Mouse (Mus musculus) hindbrain, embryonic 13.5 days (tissue): ENCODE data around the gene Eif4g1. TPM values are rescaled to one million over a fixed set of nuclear protein-coding genes. Genes with fewer than 3 reads are reported as not detected.

Source experiments
- ATAC-seq: fragments of 200-750 bp; cut with Nextera tagmentation; 2 replicates; pipeline ENCODE4 v1.8.0; 2017; ENCODE audit warnings: moderate TSS enrichment; ENCODE audit not compliant: low FRiP score
- H3K27ac ChIP-seq: fragments of 300-500 bp; sonication (generic); 2 replicates; pipeline ENCODE4 v1.5.1; 2015; ENCODE audit warnings: inconsistent platforms, mild to moderate bottlenecking, moderate library complexity
- H3K27me3 ChIP-seq: fragments of 300-500 bp; sonication (generic); 2 replicates; pipeline ENCODE4 v1.6.1; 2015; ENCODE audit warnings: mild to moderate bottlenecking, inconsistent platforms
- H3K36me3 ChIP-seq: fragments of 300-500 bp; sonication (generic); 2 replicates; pipeline ENCODE4 v1.6.1; 2015; ENCODE audit warnings: mild to moderate bottlenecking, inconsistent platforms
- H3K4me1 ChIP-seq: fragments of 300-500 bp; sonication (generic); replicated peaks from 2 replicates; pipeline ENCODE4 v1.6.1; 2015; ENCODE audit warnings: inconsistent platforms
- H3K4me2 ChIP-seq: fragments of 300-500 bp; sonication (generic); 2 replicates; pipeline ENCODE4 v1.6.1; 2015; ENCODE audit warnings: inconsistent platforms, mild to moderate bottlenecking, moderate library complexity
- H3K4me3 ChIP-seq: fragments of 300-500 bp; sonication (generic); 2 replicates; pipeline ENCODE4 v1.5.1; 2015; ENCODE audit warnings: mild to moderate bottlenecking, inconsistent platforms
- H3K9ac ChIP-seq: fragments of 300-500 bp; sonication (generic); 2 replicates; pipeline ENCODE4 v1.6.1; 2015; ENCODE audit warnings: mild to moderate bottlenecking, inconsistent platforms
- H3K9me3 ChIP-seq: fragments of 300-500 bp; sonication (generic); 2 replicates; pipeline ENCODE4 v1.6.1; 2016; ENCODE audit warnings: inconsistent platforms
- WGBS: fragments of 180-500 bp; shearing (Covaris S2); methylation state at CpG from one replicate; pipeline ENCODE4 v1.1.7; 2015; 5-methylcytosine and 5-hydroxymethylcytosine counted together
- polyA plus RNA-seq: library from polyadenylated mRNA; unstranded; fragments of >200 nt; fragmentation: Nextera tagmentation; extraction: Ambion mirVana; gene quantifications from 2 replicates; pipeline ENCODE4 v1.2.1, GENCODE M21; 2015

Eif4g1 gene
- polyA plus RNA-seq, 1 experiment from 2014 or later, result 150 TPM

DNA sequence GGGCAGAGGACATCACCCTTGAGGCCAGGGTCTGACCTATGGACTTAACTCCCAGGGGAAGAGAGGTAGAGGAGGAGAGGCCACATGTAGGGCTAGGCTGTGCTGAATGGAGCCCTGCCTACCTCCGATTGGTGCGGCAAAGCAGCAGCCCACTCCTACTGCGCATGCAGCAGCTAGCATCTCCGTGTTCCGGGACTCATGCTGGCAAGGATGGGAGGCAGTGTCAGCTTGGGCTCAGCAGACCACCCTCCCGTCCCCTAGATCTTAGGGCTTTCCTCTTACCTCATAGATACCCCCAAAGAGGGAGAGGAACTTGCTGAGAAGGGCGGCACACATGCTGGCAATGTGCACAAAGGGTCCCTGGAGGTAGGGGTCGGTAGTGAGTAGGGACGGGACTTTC is 44.1 kb downstream of the Eif4g1 start:
- 78% methylated on average over 9 of the region's 9 CpGs for WGBS

DNA sequence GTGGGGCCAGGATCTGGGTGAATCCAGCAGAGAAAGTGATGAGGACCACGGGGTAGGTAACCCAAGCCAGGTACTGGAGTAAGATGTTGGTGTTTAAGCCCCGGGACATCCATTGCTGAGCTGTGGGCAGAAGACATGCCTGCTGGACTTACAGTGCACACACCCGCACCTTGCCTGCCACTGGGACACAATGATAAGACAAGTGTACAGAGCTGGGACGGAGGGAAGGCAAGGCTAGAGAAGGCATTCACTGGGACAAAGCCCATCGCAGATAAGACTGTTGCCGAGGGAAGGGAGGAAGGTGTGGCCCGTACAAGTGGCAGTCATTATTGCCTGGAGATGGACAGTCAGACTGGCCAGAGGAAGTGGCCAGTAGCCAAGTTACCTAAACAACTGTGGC is 44.8 kb downstream of the Eif4g1 start:
- Histone ChIP-seq H3K4me1 (peaks cover 34% of the 10 kb centered on the region), H3K4me2 (no peak overlapping the region), H3K9ac (no peak overlapping the region), H3K27me3 (no peaks in the 10 kb centered on the region), H3K9me3 (no peaks in the 10 kb centered on the region), H3K27ac (no peak overlapping the region), H3K36me3 (peaks cover 55% of the 10 kb centered on the region), H3K4me3 (no peak overlapping the region)
- ATAC-seq, result no peak
- 96% methylated on average over 7 of the region's 7 CpGs for WGBS

More for the DNA sequence above, 44.1 kb downstream of the Eif4g1 start:
- Histone ChIP-seq H3K36me3 (peaks cover 62% of the 10 kb centered on the region), H3K4me1 (peaks cover 32% of the 10 kb centered on the region), H3K4me3 (no peak overlapping the region), H3K27me3 (no peaks in the 10 kb centered on the region), H3K27ac (no peak overlapping the region), H3K4me2 (no peak overlapping the region), H3K9ac (no peak overlapping the region), H3K9me3 (no peaks in the 10 kb centered on the region)
- ATAC-seq, result no peak

DNA sequence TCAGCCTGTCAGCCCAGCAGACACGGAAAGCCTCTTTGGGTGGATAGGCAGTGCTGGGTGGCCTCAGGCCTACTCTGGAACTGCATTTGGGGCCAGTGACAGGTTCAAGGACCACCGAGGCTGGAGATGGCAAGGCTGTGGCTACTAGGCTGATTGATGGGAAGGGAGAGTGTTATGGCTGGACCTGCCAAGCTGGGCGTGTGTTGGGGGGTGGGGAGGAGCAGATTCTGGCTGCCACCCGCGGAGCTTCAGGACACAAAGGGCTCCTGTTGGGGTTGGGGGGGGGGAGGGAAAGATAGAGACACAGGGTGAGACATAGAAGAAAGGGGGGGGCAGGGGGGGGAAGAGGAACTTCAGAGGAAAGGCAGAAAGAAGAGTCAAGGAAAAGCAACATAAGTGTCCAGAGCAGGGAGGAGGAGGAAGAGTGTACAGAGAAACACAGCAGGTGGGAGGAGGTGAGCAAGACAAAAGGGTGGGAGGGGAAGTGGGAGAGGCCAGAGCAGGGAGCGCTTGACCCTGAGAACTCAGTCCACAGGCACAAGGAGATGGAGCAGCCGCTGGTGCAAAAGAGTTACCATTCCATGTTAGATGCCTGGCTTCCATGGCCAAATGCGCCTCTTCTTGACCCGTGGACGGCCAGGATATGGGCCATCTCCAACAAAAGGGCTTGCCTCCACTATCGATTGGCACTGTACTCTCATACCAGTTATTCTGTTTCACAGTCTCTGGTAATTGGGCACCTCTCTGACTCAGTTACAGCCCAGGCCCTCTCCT is 46.4 kb downstream of the Eif4g1 start:
- ATAC-seq, result no peak
- 0 out of 2 replicates have a peak overlapping the region, but pooled peaks have one; percentile 18 for H3K27ac ChIP-seq
- H3K4me1 ChIP-seq, result peaks cover 44% of the 10 kb centered on the region
- H3K36me3 ChIP-seq, result peaks cover 42% of the 10 kb centered on the region
- H3K27me3 ChIP-seq, result no peaks in the 10 kb centered on the region
- peak overlapping the region; percentile 96 for H3K4me2 ChIP-seq
- peak overlapping the region; percentile 69 for H3K4me3 ChIP-seq
- H3K9me3 ChIP-seq, result no peaks in the 10 kb centered on the region
- H3K9ac ChIP-seq, result peak overlapping the region; percentile 86
- WGBS, result 25% methylated on average over 11 of the region's 11 CpGs

DNA sequence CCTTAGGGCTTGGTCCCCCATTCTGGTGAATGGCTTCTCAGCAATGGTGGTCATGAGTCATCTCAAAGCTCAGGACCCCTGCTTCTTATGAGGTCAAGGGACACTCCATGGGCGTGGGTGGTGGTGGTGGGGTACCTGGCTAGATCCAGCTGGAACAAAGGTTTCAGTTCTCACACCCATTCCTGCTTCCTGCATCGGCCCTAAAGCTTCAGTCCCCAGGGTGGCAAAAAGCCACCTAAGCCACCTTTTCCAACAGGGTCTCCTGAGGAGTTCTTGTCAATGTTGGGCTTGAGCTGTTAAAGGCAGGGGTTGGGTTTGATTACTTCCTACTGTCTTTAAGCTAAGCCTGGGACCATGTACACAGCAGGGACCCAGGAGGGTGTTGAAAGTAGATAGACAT is 47.0 kb downstream of the Eif4g1 start:
- Histone ChIP-seq H3K36me3 (peaks cover 42% of the 10 kb centered on the region), H3K27me3 (no peaks in the 10 kb centered on the region), H3K9ac (peak overlapping the region; percentile 86), H3K4me1 (peaks cover 44% of the 10 kb centered on the region), H3K9me3 (no peaks in the 10 kb centered on the region), H3K27ac (0 out of 2 replicates have a peak overlapping the region, but pooled peaks have one; percentile 30), H3K4me2 (peak overlapping the region; percentile 96), H3K4me3 (peak overlapping the region; percentile 69)
- WGBS, result 58% methylated on average over 2 of the region's 2 CpGs
- no peak for ATAC-seq

DNA sequence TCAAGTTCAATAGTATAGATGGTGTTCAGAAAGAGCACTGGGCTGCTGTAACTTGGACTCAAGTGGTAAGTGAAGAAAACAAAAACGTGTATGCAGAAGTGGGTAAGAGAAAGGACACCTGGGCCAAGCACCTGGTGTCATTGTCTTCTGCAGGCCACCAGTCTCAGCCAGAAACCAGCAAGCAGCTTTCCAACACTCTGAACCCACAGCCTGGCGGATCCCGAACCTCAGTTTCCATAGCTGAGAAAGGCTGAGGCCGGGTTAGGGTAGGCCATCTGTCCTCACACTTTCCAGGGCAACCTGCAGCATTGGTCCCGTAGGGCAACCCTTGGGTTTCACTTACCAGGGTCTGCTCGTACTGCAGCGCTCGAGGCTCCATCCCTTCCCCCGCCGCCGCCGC is 47.5 kb downstream of the Eif4g1 start:
- peaks cover 42% of the 10 kb centered on the region for H3K36me3 ChIP-seq
- peak overlapping the region; percentile 96 for H3K4me2 ChIP-seq
- H3K27ac ChIP-seq, result peak overlapping the region; percentile 95
- peak overlapping the region; percentile 69 for H3K4me3 ChIP-seq
- peaks cover 44% of the 10 kb centered on the region for H3K4me1 ChIP-seq
- H3K9ac ChIP-seq, result peak overlapping the region; percentile 86
- H3K27me3 ChIP-seq, result no peaks in the 10 kb centered on the region
- under 1% methylated on average over 11 of the region's 12 CpGs for WGBS
- no peak; the same call in 1 of the 2 replicates for ATAC-seq
- no peaks in the 10 kb centered on the region for H3K9me3 ChIP-seq

DNA sequence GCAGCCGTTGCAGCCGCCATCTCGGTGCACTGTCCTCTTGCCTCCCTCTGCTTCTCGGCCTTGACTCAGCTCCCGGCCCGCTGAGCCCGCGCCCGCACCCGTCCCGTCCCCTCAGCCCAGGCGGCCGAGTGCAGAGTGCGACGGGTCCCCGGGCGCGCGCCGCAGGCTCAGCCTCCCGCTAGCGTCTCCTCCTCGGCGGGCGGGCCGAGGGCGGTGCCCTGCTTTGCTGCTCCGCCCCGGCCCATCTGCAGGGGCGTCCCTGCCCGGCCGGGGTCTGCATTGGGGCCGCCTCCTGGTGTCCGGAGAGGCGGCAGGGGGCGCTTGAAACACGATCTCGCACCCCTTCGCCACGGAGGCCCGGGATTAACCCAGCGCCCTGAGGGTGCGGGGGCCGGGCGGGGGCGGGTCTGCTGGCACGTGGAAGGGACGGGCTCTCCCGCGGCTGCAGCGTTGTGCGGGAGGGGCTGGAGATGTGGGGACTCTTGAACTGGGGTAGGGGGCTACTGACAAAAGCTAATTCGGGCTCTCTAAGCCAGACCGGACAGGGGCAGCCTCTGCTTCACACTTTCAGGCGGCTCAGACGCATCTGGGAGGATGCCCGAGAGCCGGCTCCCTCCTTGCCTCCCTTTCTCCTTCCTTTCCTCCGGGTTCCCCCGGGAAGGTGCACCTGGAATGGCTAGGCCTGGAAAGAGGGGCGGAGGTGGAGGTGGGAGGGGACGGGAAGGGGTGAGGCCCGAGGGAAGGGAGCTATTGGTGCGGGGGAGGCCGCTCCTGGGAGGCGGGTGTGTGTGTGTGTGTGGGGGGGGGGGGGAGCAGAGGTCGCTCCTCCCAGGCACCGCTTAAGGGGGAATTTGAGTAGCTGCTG is 48.1 kb downstream of the Eif4g1 start:
- H3K4me1 ChIP-seq, result peaks cover 44% of the 10 kb centered on the region
- peak overlapping the region; percentile 86 for H3K9ac ChIP-seq
- H3K4me3 ChIP-seq, result peak overlapping the region; percentile 69
- ATAC-seq, result peak; percentile 81
- H3K27ac ChIP-seq, result peak overlapping the region; percentile 95
- H3K9me3 ChIP-seq, result no peaks in the 10 kb centered on the region
- H3K36me3 ChIP-seq, result peaks cover 37% of the 10 kb centered on the region
- under 1% methylated on average over 63 of the region's 68 CpGs for WGBS
- no peaks in the 10 kb centered on the region for H3K27me3 ChIP-seq
- peak overlapping the region; percentile 96 for H3K4me2 ChIP-seq

DNA sequence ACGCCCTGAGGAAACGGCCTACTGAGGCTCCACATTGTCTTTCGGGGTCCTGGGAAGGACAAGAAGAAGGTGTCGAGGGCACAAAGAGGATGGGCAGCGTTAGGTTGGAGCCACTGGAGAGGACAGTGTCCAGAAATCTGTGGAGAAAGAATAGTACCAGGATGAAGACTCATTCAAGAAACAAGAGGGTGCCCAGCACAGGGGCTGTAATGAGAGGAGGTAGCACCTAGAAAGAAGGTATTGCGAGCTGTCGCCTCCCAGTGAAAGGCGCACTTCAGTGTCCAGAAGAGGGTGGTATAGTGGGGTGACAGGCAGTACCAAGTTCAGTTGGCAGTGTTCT is 48.7 kb downstream of the Eif4g1 start:
- H3K27me3 ChIP-seq, result no peaks in the 10 kb centered on the region
- peak overlapping the region; percentile 69 for H3K4me3 ChIP-seq
- peaks cover 37% of the 10 kb centered on the region for H3K36me3 ChIP-seq
- H3K4me2 ChIP-seq, result peak overlapping the region; percentile 96
- no peaks in the 10 kb centered on the region for H3K9me3 ChIP-seq
- no peak for ATAC-seq
- H3K27ac ChIP-seq, result peak overlapping the region; percentile 95
- H3K9ac ChIP-seq, result peak overlapping the region; percentile 86
- WGBS, result 0% methylated on average over 8 of the region's 8 CpGs
- peaks cover 44% of the 10 kb centered on the region for H3K4me1 ChIP-seq

DNA sequence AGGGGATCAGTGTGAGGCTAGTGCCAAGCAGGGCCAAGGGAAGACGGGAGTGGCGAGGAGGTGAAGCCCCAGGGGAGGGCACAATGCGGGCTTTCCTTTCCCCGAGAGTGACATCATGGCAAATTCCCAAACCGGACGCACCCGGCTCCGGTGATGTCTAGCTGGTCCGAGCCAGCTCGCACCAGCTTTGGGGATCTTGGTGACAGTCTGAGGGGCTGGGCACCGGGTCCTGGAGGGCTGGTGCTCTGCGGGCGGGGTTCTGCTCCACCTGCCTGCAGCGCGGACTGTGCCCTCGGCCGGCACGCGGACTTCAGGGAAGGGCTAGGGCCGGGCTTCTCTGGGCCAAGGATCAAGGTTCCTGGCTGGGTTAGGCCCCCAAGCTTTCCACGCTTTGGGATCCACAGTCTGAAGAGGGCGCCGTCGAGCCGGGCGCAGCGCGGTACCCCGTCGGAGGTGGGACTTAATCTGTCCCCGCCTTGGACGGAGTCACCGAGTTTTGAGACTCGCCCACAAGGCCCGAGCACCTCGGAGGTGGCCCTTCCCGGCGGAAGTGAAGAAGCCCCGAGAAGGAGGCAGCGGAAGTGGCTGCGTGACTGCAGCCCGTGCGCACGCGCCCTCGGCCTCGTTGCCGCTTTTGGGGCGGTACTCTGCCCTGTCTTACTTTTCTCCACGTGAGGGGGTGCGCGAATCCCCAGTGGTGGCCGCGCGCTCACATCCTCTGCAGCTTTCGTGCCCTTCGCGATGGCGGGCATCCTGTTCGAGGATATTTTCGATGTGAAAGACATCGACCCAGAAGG is 49.3 kb downstream of the Eif4g1 start, which contains the start of the genes Polr2h and Clcn2:
Gene Polr2h, plus strand, starts transcription at position 485 of the 797 bp plus-strand sequence.
Gene Clcn2, minus strand, starts transcription at position 566 of the 797 bp plus-strand sequence.
- ATAC-seq, result peak; percentile 73
- Histone ChIP-seq H3K9me3 (no peaks in the 10 kb centered on the region), H3K27ac (peak within 1 kb of the TSS; percentile 95), H3K4me2 (peak within 1 kb of the TSS; percentile 96), H3K9ac (peak within 1 kb of the TSS; percentile 86), H3K4me3 (peak within 1 kb of the TSS; percentile 69), H3K27me3 (no peaks in the 10 kb centered on the region), H3K4me1 (peaks cover 44% of the 10 kb centered on the region), H3K36me3 (peaks cover 37% of the 10 kb centered on the region)
- WGBS, result under 1% methylated on average over 62 of the region's 62 CpGs

DNA sequence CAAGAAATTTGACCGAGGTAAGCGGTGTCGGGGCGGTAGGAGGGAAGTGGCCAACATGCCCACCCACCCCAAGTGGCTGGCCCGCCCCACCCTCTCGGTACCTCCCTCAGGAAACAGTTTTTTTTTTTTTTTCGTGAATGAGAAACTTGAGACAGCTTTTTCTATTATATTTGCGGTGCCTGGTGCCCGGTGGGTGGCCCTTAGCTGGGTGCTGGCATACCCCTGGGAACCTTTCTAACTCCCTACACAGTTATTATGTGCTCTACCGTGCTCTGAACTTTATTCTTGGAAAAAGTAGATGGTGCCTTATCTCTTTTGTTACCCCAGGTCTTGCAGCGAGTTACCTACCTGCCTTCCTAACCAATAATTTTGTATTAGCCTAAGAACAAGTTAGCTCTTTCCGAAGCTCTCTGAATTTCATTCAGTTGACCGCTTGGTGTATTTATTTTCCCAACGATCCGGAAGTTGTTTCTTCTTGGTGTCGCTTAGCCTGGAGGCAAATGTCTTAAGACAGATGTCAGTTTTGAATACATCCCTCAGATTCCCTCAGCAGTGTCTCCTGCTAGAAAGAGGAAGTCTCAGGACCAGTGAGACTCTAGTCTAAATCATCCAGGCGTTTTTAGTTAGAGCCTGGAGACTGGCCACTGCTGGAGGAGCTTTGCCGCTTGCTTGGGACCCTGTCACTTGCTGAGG is 50.0 kb downstream of the Eif4g1 start:
- H3K9me3 ChIP-seq, result no peaks in the 10 kb centered on the region
- 4% methylated on average over 18 of the region's 18 CpGs for WGBS

DNA sequence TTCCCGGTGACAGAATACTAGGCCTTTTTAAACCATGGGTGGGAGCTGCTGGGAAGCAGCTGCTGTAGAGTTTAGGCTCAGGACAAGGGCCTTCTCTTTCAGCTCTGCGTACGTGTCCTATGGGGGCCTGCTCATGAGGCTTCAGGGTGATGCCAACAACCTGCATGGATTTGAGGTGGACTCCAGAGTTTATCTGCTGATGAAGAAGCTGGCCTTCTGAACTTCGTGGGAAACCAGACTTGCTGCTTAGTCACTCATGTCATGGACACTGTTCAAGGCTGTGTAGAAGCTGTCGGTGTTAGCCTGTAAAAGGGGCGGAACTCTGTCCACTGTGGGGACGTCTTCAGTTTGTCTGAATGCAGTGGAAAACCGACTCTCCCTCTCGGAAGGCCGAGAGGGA is 53.7 kb downstream of the Eif4g1 start:
- Histone ChIP-seq H3K9ac (no peak overlapping the region), H3K9me3 (no peaks in the 10 kb centered on the region), H3K4me2 (no peak overlapping the region), H3K36me3 (peaks cover 28% of the 10 kb centered on the region), H3K4me1 (peaks cover 19% of the 10 kb centered on the region), H3K4me3 (no peak overlapping the region), H3K27ac (no peak overlapping the region), H3K27me3 (no peaks in the 10 kb centered on the region)
- no peak for ATAC-seq
- WGBS, result 90% methylated on average over 10 of the region's 10 CpGs

More for the DNA sequence above, 50.0 kb downstream of the Eif4g1 start:
- Histone ChIP-seq H3K4me2 (peak overlapping the region; percentile 96), H3K9ac (peak overlapping the region; percentile 86), H3K27ac (peak overlapping the region; percentile 95), H3K4me1 (peaks cover 44% of the 10 kb centered on the region), H3K36me3 (peaks cover 32% of the 10 kb centered on the region), H3K4me3 (peak overlapping the region; percentile 69), H3K27me3 (no peaks in the 10 kb centered on the region)
- peak; percentile 9 for ATAC-seq

DNA sequence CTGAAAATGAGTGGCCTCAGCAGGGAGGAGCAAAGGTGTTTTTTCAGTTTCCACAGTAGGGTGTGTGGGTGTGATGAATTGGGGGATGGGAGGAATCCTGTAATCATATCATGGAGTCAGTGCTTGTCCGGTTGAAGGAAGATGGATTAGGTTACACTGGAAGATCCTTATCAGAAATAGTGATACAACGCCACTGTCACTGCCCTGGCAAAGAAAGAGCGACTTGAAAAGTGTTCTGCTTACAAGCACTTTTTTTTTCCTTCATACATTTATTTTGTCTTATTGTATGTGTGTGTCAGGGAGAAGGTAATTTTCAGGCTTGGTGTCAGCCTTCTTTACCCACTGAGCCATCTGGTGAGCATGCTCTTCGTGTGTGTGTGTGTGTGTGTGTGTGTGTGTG is 54.6 kb downstream of the Eif4g1 start:
- no peak for ATAC-seq
- WGBS, result 71% methylated on average over 4 of the region's 4 CpGs
- Histone ChIP-seq H3K4me1 (peaks cover 14% of the 10 kb centered on the region), H3K9ac (no peak overlapping the region), H3K4me3 (no peak overlapping the region), H3K4me2 (no peak overlapping the region), H3K27me3 (no peaks in the 10 kb centered on the region), H3K9me3 (no peaks in the 10 kb centered on the region), H3K36me3 (peaks cover 28% of the 10 kb centered on the region), H3K27ac (no peak overlapping the region)
